Mouse (Mus musculus): ENCODE measurements around the gene Epgn.

The Epgn gene

GRCm38 (mm10) chr5:91027164-91027563 lies at the start of gene Epgn:
Epgn (plus strand) TSS chr5:91027464.
- DNase-seq: no peak

GRCm38 (mm10) chr5:90980297-90980696 lies 47.0 kb upstream of the Epgn start:
- no peak for DNase-seq

- no peak for DNase-seq
These were observed 39.7 kb upstream of the Epgn start for GRCm38 (mm10) chr5:90987605-90988004.

- DNase-seq: no peak
These were observed 39.1 kb upstream of the Epgn start for GRCm38 (mm10) chr5:90988149-90988548.

- DNase-seq: no peak
These were observed 38.7 kb upstream of the Epgn start for GRCm38 (mm10) chr5:90988592-90988991.

- no peak for DNase-seq
These were observed 27.3 kb upstream of the Epgn start for GRCm38 (mm10) chr5:90999942-91000341.

GRCm38 (mm10) chr5:91015216-91015615 lies 12.0 kb upstream of the Epgn start:
- no peak for DNase-seq

- no peak for DNase-seq
These were observed 4.2 kb upstream of the Epgn start for GRCm38 (mm10) chr5:91023114-91023513.

- no peak for DNase-seq
These were observed 576 bp downstream of the Epgn start for GRCm38 (mm10) chr5:91027840-91028239.

- DNase-seq: no peak
These were observed 3.4 kb downstream of the Epgn start for GRCm38 (mm10) chr5:91030629-91031028.

- no peak for DNase-seq
These were observed 8.1 kb downstream of the Epgn start for GRCm38 (mm10) chr5:91035341-91035740.

GRCm38 (mm10) chr5:91036628-91037027 lies 9.4 kb downstream of the Epgn start:
- no peak for DNase-seq

- DNase-seq: no peak
These were observed 10.5 kb downstream of the Epgn start for GRCm38 (mm10) chr5:91037756-91038155.

GRCm38 (mm10) chr5:91038547-91038946 lies 11.3 kb downstream of the Epgn start:
- no peak for DNase-seq

- no peak for DNase-seq
These were observed 11.7 kb downstream of the Epgn start for GRCm38 (mm10) chr5:91038963-91039362.

GRCm38 (mm10) chr5:91047987-91048386 lies 20.7 kb downstream of the Epgn start:
- DNase-seq: no peak

GRCm38 (mm10) chr5:91048397-91048796 lies 21.1 kb downstream of the Epgn start:
- DNase-seq: no peak

- DNase-seq: no peak
These were observed 45.1 kb downstream of the Epgn start for GRCm38 (mm10) chr5:91072340-91072739.

GRCm38 (mm10) chr5:91073626-91074025 lies 46.4 kb downstream of the Epgn start:
- no peak for DNase-seq

GRCm38 (mm10) chr5:91074026-91074425 lies 46.8 kb downstream of the Epgn start:
- DNase-seq: no peak

GRCm38 (mm10) chr5:91074450-91074950 lies 47.2 kb downstream of the Epgn start, which contains the start of gene Ereg:
Ereg (plus strand) TSS chr5:91074622.
- DNase-seq: no peak

GRCm38 (mm10) chr5:91075021-91075420 lies 47.8 kb downstream of the Epgn start:
- no peak for DNase-seq

GRCm38 (mm10) chr5:91083016-91083415 lies 55.8 kb downstream of the Epgn start:
- DNase-seq: no peak
